Mouse (Mus musculus): ENCODE data around the gene Tuba1c.
A peak's percentile ranks its signal among the peaks of the same experiment; 100 is the strongest.

The Tuba1c gene

DNA sequence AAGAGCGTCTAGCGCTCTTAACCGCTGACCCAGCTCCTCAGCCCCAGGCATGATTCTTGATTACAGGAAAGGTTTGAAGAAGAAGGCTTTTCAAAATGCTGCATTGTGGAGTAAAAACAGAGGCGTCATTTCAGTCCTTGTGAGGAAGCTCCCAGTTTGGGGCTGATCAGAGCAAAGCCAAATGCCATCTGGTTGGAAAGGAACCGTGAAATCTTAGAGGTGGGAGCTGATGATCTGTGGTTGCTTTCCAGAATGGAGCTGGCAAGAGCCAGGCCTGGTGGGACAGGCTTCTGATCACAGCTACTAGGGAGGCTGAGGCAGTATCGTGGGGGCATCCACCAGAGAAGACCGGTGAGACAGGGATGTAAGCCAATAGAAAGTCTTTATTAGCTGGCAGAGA, 32.9 kb upstream of the Tuba1c start:
- no peak for DNase-seq (ENCODE audit: low spot score in 2 of 2)

DNA sequence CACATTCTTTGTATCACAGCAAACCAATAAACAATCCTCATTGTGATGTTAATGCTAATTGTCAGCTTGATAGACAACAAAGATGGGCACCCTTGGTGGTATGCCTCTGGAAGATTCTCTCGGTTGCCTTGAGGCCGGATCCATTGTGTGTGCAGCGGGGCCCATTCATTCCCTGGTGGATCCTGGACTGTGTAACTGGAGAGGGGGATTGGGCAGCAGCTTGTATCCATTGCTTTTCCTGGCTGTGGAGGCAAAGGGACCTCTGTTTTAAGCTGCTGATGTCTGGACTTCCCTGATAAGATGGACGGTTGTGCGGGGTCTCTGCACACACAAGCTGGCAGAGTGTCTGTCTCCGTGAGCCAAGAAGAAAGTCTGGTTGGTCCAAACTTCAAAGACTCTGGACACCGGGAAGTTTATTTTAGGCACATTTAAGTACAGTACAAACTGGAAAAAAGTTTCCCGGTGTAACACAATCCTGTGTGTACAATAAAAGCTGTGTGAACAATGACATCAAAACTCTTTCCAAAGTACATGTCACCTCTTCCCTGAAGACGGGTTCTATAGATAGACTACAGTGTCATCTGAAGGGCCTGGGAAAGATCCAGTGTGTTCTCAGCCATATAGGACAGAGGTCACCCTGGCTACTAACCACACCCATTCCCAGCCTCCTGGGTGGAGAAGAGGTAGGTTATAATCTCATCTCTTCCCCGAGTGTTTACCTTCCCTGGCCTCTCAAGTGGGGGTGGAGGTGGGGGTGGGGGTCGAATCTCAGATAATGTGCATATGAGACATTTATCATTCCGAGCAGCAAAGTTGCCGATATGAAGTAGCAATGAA, 31.5 kb upstream of the Tuba1c start:
- DNase-seq (ENCODE audit: low spot score in 2 of 2) = peak in 1 of 2 experiments; percentile 52

DNA sequence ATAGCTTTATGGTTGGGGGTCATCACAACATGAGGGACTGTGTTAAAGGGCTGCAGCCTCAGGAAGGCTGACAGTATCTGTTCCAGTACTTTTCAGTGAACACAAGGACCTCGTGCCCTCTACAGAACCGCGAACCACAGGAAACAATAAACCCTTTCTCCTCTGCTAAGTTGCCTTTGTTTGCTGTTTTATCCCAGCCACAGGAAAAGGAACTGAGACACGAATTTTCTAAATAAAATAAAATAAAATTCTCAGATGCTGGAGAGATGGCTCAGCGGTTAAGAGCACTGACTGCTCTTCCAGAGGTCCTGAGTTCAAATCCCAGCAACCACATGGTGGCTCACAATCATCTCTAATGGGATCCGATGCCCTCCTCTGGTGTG, 30.9 kb upstream of the Tuba1c start:
- DNase-seq (ENCODE audit: low spot score in 2 of 2) = no peak

DNA sequence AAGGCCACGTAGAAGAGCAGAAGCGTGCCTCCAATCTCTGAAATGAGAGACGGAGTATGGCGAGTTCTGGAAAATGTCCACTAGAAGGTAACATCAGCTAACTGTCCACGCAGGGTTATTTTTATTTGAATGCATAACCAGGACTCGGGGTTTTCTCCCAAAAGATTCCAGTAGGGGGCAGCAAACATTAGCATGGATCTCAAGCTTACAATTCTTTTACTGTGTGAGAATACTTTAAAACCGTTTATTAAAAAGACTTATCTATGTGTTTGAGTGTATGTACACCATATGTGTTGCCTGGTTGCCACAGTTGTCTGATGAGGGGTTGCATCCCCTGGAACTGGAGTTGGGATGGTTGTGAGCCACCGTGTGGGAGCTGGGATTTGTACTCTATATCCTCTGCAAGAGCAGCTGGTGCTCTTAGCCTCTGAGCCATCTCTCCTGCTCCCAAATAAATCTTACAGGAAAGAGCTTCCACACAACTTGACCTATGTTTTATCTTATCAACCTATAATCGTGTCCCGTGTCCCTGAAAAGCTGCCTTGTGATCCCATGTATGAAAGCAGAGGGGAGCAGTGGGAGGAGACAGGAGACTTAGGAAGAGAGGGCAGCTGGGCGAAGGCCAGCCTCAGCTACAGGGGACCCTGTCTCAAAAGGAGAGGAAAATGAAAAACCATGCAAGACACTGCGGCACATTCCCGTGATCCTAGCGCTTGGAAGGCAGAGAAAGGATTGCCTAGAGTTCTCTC, 29.0 kb upstream of the Tuba1c start:
- DNase-seq (ENCODE audit: low spot score in 2 of 2) = peak in 1 of 2 experiments; percentile 71

DNA sequence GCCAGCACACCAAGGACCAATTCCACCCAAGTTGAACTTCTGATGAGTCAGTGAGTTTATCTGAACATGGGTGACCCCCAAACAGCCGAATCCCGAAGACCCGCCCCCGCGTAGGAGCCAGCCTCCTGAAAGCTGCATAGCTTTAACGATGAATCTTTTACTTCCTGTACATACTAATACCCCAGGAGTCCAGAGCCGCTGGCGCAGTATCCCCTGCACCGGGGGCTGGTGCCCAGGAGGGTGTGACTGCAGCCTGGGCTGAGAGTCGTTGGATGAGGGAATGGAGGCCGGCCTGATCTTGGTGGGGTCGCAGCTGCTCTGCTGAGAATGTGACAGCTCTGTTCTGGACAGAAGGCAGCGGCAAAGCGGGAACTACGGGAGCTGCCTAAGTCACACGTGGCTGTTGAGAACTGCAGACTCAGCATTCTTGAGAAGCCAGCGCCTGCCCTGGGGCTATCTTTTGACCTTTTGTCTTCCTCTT, 28.2 kb upstream of the Tuba1c start:
- peak in 1 of 2 experiments; percentile 20 for DNase-seq (ENCODE audit: low spot score in 2 of 2)

DNA sequence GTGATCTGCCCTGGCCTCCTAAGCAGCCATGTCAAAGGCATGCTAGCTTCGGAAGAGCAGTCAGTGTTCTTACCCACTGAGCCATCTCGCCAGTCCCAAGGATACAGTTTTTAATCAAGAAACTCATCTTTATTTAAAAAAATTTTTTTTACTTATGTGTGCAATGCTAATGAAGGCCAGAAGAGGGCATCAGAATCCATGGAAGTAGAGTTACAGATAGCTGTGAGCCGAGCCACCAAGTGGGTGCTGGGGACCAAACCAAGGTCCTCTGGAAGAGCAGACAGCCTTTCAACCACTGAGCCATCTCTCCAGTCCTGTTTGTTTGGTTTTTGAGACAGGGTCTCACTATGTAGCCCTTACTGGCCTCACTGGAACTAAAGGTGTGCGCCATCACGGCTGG, 26.1 kb upstream of the Tuba1c start:
- no peak for DNase-seq (ENCODE audit: low spot score in 2 of 2)

DNA sequence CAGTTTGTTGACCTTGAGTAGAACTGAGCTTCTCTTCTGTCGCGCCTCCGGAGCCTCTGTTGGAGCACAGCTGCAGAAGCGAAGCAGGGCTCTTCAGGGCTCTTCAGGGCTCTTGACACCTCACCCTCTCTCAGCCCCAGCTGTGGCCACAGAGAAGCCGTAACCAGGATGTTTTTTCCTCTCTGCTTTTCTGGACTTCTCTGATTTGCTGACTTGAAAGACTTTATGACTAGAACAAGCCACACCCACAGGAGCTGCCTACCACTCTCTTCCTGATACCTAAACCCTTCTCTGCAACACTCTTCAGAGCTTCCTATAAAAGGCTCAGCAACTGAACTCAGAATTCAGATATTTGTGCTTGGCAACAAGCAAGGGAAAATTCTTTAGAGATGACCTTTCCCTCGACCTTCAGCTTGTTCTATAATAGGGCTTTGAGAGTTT, 20.9 kb upstream of the Tuba1c start:
- DNase-seq (ENCODE audit: low spot score in 2 of 2) = no peak

DNA sequence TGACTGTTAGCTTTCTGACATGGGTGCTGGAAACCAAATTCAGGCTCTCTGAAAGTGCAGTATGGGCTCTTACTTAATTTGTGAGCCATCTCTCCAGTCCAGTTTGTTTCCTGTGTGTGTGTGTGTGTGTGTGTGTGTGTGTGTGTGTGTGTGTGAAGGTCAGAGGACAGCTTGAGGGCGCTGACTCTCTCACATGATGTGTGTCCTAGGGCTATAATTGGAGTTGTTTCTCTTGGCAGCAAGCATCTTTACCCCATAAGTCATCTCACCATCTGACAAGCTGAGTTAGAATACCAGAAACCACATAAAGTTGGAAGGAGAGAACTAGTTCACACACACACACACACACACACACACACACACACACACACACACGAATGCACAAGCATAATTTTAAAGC, 18.8 kb upstream of the Tuba1c start:
- DNase-seq (ENCODE audit: low spot score in 2 of 2) = no peak

DNA sequence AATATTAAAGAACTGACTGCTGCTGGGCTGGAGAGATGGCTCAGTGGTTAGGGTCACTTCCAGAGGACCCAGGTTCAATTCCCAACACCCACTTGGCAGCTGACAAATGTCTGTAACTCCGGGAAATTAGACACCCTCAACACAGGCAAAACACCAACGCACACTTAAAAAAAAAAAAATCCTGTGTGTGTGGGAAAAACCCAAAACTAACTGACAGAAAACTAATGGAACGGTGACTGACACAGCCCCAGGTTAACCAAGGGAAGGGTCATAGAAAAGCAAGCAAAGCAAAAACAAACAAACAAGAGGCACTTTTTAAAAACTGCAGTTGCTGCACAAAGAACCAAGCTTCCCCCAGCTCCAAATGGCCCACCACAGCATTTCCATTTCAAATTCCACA, 17.7 kb upstream of the Tuba1c start:
- no peak for DNase-seq (ENCODE audit: low spot score in 2 of 2)

DNA sequence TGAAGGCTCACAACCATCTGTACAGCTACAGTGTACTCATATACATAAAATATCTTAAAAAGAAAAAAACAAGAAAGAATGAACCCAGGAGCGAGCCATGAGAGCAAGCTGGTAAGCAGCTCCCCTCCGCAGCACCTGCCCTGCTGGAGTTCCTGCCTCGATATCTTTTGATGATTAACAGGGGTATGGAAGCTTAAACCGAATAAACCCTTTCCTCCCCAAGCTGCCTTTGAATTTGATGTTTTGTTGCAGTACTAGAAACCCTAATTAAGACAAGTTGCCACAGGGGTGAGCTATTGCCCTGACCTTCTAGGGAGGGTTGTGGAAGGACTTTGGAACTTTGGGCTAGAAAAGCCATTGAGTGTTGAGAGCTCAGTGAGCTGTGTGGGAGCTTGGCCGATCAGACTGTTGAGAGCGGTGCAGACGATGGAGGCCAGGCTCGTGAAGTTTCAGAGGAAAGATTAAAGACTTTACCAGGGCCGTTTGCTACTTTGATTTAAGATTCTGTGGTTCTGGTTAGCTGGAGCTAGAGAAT, 15.1 kb upstream of the Tuba1c start:
- DNase-seq (ENCODE audit: low spot score in 2 of 2) = no peak

DNA sequence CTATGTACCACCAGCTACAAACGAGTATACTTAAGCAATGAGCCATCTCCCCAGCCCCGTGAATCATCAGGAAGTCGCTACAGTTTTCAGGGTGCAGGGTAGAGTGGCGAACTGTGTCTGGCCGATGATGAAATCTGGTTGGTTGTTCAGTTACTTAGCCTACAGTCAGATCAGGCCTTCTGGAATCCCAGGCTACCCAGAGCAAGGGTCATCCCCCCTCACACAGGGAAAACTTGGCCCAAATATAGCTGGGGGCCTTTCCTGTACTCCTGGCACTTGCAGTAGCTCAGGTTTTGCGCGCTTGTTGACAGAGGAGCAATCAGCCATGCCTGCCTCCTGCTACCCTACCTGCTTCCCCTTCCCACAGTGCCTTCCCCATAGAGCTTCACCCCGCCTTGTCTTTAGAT, 12.3 kb upstream of the Tuba1c start:
- DNase-seq (ENCODE audit: low spot score in 2 of 2) = no peak

DNA sequence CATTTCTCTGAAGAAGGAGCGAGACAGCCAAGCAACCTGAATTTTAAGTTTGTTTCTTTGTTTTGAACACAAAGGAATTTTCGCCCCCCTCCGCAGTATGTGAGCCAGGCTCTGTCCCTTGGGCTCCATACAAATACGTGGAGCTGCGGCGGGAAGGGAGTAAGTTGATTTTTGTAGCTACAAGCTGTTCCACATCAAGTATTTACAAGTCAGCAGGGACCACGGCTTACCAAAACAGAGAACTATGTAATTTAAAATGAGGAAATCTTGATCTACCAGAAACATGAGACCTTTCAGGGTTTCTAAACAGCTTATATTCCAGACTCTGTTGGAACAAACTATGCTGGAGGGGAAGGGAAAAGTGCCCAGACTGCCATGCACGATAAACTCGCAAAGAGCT, 11.7 kb upstream of the Tuba1c start:
- DNase-seq (ENCODE audit: low spot score in 2 of 2) = no peak

DNA sequence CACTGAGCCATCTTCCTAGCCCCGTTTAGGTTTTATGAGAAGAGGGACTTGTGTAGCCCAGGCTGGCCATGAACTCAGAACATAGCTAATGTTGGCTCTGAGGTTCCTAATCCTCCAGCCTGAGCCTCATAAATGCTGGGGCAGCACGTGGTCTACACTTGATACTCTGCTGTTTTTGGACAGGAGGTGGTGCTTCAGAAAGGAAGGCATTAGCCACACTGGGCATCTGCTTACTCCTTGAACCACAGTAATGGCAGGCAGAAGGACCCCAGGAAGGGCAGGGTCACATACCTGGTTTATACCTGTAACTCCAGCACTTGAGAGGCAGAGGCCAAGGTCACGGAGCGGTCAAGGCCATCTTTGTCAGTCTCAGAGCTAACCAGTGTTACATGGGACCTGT, 11.1 kb upstream of the Tuba1c start:
- no peak for DNase-seq (ENCODE audit: low spot score in 2 of 2)

DNA sequence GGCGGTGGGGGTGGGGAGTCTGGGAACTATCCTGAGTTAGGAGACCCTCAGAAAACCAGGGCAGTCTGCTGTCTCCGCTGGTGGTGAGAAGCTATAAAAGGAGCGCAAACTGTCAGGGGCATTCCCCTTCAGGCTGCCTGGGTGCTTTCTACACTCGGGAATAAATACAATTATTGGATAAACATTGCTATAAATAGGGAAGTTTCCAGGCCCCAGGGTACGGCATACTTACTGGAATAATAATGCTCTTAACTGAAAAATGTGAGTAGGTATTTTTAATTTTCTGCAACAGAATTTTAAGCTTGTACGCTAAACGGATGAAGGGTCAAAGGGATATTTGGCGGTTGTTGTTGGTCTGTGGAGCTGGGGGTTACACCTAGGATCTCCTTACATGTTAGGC, 10.3 kb upstream of the Tuba1c start:
- DNase-seq (ENCODE audit: low spot score in 2 of 2) = no peak

DNA sequence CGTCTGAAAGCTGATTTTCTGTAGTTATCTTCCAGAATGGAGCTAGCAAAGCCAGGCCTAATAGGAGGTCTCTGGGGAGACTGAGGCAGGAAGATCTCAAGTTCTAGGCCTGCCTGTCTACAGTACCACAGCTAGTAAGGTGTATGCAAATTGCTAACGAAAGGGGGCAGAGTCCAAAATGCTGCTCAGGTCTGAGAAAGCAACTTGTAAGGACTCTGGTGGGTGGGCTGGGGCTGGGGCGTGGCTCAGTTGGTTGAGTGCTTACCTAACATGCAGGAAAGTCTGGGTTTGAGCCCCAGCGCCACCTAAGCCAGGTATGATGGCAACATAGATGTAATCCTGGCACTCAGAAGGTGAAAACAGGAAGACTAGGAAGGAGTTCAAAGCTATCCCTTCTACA, 9.5 kb upstream of the Tuba1c start:
- DNase-seq (ENCODE audit: low spot score in 2 of 2) = no peak

DNA sequence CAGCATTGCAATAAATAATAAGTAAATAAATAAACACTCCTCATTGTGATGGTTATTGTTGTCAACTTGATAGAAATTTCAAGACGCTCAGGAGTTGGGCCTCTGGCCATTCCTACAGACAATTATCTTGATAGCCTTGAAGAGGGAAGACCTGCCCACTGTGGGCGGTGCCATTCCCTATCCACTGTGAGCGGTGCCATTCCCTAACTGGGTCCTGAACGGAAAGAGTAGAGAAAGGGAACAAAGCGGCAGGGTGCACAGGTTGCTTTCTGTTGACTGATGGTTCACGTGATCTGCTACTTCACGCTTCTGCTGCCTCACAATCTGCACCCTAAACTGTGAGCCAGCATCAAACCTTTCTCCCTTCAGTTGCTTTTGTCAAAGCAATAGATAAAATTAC, 8.4 kb upstream of the Tuba1c start:
- no peak for DNase-seq (ENCODE audit: low spot score in 2 of 2)

DNA sequence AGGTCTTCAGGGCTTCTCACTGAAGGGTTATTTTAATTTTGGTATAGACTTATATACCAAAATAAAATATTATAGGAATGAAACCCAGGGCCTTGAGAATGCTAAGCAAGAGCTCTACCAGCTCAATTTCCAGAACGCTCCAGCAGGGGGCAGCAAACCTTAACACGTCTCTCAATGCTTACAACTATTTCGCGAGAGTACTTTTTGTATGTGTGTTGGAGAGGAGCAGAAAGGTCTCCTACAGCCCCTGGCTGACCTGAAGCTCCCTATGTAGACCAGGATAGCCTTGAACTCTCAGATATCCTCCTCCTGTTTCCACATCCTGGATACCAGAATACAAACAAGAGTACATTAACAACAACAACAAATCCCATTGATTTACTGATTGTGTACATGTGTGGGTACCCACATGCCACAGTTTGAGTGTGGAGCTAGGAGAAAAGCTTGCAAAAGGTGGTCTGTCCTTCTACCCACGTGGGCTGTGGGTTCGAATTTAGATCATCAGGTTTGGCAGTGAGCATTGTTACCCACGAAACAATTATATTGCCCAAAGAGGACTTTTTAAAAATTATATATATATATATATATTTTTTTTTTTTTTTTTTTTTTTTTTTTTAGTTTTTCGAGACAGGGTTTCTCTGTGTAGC, 4.9 kb upstream of the Tuba1c start:
- DNase-seq (ENCODE audit: low spot score in 2 of 2) = peak in 1 of 2 experiments; percentile 64

DNA sequence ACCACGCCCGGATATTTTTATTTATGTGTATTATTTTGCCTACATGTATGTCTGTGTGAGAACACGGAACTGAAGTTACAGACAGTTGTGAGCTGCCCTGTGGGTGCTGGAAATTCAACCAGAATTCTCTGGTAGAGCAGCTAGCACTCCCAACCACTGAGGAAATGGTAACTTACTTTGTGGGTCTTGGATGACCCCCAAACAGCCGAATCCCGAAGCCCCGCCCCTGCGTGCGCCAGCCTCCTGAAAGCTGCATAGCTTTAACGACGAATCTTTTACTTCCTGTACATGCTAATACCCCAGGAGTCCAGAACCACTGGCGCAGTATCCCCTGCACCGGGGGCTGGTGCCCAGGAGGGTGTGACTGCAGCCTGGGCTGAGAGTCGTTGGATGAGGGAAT, 4.3 kb upstream of the Tuba1c start:
- DNase-seq (ENCODE audit: low spot score in 2 of 2) = no peak

DNA sequence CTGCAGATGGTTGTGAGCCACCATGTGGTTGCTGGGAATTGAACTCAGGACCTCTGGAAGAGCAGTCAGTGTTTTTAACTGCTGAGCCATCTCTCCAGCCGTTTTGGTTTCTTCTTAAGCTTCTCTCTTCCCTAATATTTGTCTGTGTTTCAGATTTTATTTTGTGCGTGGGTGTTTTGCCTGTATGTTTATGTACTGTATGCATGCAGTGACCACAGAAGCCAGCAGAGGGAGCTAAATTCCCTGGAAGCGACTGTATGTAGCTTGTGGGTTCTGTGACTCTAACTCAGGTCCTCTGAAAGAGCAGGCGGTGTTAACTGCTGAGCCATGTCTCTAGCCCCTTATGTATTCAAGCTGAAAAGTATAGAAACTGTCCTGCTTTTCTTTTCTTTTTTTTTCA, 3.4 kb upstream of the Tuba1c start:
- DNase-seq (ENCODE audit: low spot score in 2 of 2) = no peak

DNA sequence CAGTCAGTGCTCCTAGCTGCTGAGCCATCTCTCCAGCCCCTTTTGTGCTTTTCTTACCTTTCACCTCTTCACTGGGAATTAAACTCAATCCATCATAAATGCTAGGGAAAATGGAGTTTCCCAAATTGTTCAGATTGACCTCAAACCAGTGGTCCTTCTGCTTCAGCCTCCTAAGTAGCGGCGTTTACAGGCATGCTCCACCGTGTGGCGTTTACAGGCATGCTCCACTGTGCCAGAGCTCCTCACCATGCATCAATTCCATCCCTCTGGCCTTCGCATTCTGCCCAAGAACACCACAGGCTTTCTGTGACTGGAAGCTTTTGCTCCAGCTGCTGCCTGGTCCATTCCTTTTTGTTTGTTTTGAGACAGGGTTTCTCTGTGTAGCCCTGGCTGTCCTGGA, 2.6 kb upstream of the Tuba1c start:
- DNase-seq (ENCODE audit: low spot score in 2 of 2) = no peak

DNA sequence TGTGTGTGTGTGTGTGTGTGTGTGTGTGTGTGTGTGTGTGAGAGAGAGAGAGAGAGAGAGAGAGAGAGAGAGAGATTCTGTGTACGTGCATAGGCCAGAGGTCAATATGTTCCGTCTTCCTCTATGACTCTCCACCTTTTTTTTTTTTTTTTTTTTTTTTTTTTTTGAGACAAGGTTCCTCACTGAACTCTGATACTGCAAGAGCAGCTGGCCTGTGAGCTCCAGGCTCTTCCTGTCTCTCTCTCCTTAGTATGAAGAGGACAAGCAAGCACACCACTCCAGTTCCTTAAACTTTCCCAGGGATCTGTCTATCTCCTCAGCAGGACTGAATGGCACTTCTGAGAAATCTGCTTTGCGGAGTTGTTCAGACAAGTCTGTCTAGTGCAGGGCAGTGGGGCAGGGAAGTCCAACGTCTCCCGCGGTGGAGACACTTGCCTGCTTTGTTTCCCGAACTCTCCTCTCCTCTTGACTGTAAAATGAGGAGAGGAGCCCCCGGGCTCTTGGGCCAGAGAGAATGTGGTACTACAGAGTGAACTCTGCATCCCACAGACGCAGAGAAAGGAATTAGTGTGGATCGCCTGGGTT, 725 bp upstream of the Tuba1c start:
- no peak for DNase-seq (ENCODE audit: low spot score in 2 of 2)
